Mouse (Mus musculus) lung, postnatal 14 days (tissue): ENCODE measurements around the gene Ces2g.

Experiments used
- DNase-seq: peaks from one replicate; pipeline ENCODE4 v3.0.0; 2021

Ces2g gene

DNA sequence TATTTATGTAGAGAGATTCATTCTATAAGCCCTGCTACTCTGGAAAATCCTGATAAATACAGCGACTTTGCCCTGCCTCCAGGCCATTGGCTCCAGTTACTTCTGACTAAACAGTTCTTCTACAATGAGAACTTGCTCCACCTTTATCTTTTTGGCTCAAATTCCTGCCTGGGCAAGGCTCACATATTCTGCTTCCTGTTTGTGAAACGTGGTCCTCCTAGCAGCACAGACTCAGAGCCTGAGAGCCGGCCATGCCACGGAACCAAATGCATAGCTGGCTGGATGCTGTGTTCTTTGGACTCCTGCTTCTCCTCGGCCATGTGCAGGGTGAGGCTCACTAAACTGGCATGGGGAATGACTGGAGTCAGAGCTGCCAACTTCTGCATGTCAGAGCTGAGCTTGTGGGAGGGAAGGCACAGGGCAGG is at the start of gene Ces2g:
Ces2g (plus strand) TSS at position 182 of the 425 bp plus-strand sequence.
- DNase-seq = peak; percentile 27

GRCm38 (mm10) chr8:104925972-104926596 is 35.4 kb upstream of the Ces2g start, which contains the start of gene Ces2e:
Ces2e (plus strand) TSS chr8:104926260.
- DNase-seq = no peak

GRCm38 (mm10) chr8:104927301-104927700 is 34.2 kb upstream of the Ces2g start:
- DNase-seq = no peak

- DNase-seq = no peak
These were observed 16.9 kb upstream of the Ces2g start for GRCm38 (mm10) chr8:104944665-104945064.

DNA sequence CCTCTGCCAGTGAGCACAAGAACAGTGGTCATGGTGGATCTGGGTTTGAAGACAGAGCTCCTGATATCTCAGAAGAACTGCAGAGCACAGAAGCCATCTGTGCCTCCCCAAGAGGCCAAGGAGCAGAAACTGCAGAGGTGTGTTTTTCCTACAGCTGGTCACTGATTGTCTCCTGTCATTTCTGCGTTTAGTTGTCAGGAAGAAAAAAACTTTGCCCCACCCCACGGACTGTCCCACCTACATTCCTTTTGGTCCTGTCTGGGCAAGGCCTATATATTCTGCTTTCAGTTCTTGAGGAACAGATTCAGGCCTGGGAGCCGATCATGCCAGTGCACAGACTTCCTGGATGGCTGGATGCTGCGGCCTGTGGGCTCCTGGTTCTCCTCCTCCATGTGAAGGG is 14.5 kb upstream of the Ces2g start, which contains the start of gene Ces2f:
Ces2f (plus strand) TSS at position 301 of the 400 bp plus-strand sequence.
- no peak for DNase-seq

- DNase-seq = no peak
These were observed 12.5 kb upstream of the Ces2g start for GRCm38 (mm10) chr8:104949031-104949430.

GRCm38 (mm10) chr8:104962229-104962901 is 847 bp downstream of the Ces2g start:
- DNase-seq = no peak

DNA sequence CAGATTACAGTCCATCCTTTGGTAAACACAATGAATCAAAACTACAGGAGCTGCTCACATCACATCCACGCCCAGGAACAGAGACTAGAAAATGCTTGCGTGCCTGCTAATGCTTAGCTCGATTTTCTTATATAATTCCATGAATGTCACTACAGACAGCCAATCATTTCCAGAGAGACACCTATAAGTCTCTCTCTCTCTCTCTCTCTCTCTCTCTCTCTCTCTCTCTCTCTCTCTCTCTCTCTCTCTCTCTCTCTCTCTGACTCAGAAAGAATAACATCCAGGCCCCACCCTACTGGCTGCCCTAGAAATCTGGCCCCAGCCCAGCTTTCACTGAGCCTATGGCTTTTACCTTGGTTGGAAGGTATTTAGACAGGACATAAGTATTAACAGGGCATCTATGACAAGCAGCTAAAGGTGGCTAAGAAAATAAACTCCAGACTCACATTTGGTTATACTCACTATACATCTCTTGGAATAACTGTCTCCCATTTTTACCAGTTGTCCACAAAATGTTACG is 1.9 kb downstream of the Ces2g start:
- no peak for DNase-seq

GRCm38 (mm10) chr8:104984126-104984525 is 22.6 kb downstream of the Ces2g start:
- no peak for DNase-seq

GRCm38 (mm10) chr8:104984942-104985341 is 23.4 kb downstream of the Ces2g start:
- DNase-seq = no peak

DNA sequence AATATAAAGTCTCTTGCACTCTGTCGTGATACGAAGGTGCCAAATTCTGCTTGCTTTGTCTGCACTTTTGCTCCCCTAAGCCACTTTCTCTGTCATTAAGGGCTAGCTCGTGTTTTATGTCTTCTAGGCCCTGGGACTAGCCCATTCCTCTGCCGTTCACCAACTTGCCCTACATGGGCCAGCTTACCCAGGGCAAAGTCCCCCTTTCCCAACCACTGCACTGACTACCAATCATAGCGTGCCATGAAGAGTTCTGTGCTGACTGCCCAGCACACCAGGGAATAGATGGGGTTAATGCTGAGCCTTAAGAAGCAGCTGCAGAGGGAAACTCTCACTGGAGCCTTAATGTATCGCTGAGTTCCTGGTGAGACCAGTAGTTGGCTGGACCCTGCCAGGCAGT is 36.7 kb downstream of the Ces2g start:
- DNase-seq = no peak

DNA sequence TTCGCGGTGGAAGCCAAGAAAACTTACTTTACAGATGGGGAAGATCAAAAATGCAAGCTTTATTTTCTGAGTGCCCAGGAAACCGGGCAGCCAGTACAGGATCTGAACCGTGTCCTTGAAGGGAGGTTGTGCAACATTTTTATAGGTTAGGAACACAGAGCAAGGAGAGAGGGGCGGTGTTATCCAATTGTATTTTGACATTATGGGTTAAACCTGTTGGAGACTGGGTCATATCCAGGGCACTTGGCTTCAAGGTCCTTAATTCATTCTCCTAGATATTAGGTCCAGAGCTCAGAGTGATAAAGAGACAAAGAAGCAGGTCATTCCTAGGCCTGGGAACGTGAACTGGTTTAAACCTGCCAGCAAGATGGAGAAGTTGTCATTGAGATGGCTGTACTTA is 37.7 kb downstream of the Ces2g start:
- no peak for DNase-seq

DNA sequence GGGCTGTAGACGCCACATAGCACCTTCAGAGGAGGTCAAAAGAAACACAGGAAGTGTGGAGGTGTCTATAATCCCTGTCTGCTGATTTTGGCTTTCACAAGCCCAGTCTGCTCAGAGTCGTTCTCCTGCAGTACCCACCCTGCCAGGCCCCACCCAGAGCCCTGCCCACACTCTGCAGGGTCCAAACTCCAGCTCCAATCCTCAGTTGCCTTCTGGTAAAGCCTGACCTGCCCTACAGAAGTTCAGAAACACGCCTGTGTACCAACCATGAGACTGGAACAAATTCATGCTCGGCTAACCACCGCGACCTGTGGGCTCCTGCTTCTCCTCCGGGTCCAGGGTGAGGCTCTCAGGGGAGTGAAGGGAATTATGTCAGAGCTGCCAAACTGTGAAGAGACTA is 39.1 kb downstream of the Ces2g start, which contains the start of gene Ces2h:
Ces2h (plus strand) TSS at position 268 of the 400 bp plus-strand sequence.
- DNase-seq = no peak

GRCm38 (mm10) chr8:105010000-105010399 is 48.5 kb downstream of the Ces2g start:
- DNase-seq = no peak

GRCm38 (mm10) chr8:105011136-105011535 is 49.6 kb downstream of the Ces2g start:
- DNase-seq = no peak

GRCm38 (mm10) chr8:105014391-105014790 is 52.9 kb downstream of the Ces2g start:
- no peak for DNase-seq
